Mouse (Mus musculus) urinary bladder, adult 18-20 months (tissue): Measurements from ENCODE around the gene Epb41l4b.
A peak's percentile ranks its signal among the peaks of the same experiment; 100 is the strongest.

ENCODE experiments used
- DNase-seq, 2 experiments: peaks; one replicate each; pipeline ENCODE4 v3.0.0; 2022; ENCODE audit warnings: low spot score in 2 of 2, mixed read lengths in 2 of 2

Gene Epb41l4b

GRCm38 (mm10) chr4:57065273-57065672, 78.0 kb downstream of the Epb41l4b start:
- peak; percentile 59 to 71 for DNase-seq

DNA sequence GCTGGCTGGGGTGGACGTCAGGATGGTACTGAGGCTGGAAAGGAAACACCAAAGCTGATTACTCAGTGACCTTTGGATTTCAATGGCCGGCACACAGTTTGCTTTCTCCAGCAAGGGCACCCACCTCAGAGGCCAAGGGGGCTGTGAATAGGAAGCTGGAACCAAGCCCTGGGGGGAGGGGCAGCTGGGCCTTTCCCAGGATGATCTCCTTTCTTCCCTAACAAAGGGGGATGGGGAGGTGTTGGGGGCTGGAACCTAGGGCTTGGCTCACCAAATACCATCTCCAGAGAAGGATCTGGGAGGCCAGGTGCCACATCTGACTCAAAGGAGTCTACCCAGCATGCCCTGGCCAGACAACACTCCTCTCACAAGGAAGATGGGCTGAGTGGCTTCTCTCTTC, 78.4 kb downstream of the Epb41l4b start:
- DNase-seq = no peak

DNA sequence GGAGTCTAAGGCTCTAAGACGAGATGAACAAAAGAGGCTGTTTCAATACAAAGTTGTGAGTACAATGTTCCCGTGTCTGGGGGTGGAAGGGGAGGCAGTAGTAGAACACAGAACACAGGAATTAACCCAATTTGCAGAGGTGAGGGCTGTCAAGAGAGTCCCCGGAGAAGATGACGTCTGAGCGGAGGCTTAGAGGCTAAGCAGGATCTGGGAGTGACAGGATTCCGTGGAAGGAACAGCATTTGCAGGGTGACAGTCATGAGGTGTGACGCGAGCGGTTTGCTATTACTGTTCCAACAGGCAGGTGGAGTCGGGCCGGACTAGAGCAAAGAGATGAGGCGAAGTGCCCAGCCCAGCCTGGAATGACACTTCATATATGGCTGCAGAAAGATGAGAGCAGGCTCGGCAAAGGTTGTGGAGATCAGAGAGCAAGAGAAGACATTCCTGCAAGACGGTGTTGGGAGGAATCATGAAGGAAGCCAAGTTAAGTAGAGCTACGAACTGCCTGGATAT, 82.9 kb downstream of the Epb41l4b start:
- no peak for DNase-seq

- DNase-seq = no peak
Measured at GRCm38 (mm10) chr4:57058623-57059022, 84.6 kb downstream of the Epb41l4b start.

DNA sequence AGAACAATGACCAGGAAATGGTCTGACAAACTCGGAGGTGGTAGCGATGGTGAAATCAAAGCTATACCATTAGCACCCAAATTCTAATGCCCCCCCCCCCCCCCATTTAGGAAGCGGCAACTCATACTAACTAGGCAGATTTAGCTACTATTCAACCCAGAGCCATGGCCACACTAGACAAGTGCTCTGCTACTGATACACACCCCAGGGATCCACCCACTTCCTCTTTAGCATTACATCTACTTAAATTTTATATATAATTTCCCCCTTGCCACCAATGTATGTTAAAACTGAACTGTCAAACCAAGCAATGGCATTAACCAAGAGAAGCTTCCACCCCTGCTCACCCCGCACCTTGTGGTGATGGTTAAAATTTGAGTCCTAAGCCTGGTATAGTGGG, 85.6 kb downstream of the Epb41l4b start:
- DNase-seq = no peak

DNA sequence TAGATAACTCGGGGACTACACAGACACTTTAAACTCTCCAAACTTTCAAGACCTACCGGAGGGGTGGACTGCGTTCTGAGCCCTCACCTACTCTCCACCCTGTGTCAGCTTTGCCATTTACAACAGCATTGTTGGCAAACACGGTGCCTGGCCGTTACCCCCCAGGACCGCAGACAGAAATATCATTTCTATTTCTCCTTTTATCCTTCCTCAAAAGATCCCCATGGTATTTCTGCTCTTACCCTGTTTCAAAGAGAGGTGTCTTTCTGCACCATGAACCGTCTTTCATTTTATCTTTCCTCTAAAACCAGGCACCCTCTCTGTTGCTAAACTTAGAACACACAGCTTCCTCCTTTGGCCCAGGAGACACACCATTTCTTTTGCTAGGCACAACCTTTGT, 87.6 kb downstream of the Epb41l4b start:
- DNase-seq = no peak

GRCm38 (mm10) chr4:57049281-57049921, 93.8 kb downstream of the Epb41l4b start:
- DNase-seq = no peak

GRCm38 (mm10) chr4:57048566-57048965, 94.7 kb downstream of the Epb41l4b start:
- DNase-seq = no peak

DNA sequence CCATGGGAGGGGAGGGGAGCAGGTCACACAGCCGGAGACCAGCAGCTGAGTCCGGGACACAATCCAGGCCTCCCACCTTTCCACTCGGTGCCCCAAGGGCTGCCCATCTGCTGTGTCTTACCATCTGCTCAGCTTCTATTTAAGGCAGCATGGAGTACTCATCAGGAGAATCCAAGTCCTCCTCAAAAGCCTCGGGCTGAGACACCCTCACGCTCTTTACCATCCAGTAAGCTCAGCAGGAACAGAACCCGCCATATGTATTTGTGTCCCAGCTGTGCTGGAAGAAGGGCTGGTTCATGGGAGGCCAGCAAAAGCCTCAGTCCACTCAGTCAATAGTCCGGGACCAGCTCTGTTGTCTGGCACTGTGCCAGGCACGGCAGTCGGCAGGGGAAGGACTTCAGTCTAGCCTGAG, 97.1 kb downstream of the Epb41l4b start:
- no peak for DNase-seq

- no peak for DNase-seq
Measured at GRCm38 (mm10) chr4:57043621-57044020, 99.6 kb downstream of the Epb41l4b start.

DNA sequence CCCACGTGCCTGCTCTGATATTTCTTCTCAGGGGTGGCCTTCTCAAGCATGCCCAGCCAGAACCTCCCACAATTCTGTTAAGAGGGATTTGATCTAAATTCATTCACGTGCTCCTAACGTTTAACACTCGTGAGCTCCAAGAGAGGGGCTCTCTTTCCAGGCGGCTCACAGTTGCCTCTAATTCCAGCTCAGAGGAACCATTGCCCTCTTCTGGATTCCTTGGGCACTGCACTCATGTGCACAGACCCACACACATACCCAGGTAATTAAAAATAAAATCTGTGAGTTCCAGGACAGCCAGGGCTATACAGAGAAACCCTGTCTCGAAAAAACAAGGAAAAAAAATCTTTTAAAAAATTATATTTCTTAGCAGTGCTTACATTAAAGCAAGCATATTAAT, 101.6 kb downstream of the Epb41l4b start:
- no peak for DNase-seq

DNA sequence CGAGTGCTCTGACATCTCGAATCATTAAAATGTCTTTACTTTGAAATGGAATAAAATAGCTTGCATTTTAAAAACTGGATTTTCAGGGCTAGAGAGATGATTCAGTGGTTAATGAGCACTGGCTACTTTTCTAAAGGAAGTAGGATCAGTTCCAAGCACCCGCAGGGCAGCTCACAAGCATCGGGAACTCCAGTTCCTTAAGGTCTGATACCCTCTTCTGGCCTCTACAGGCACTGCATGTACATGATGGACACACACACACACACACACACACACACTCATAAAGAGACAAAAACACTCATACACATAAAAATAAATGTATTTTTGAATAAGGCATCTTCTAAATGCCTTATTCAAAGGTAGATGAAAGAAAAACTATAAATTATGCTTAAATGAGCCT, 102.0 kb downstream of the Epb41l4b start:
- DNase-seq = no peak

DNA sequence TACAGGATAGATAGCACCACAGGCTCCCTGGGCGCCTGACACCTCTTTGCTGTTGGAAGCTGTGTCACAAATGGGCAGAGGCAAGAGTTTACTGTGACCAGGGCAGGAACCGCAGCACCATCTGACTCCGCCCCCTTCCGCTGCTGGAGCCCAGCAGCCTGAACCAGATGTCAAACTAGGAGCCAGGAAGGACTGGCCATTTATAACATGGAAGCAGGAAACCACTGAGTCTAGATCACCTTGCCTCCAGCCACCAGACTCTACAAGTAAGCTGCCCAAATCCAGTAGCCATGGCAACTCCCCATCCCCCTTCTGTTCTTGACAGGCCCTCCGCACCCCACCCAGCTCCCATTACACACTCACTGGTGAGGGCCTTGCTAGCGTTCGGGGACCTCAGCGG, 102.8 kb downstream of the Epb41l4b start:
- DNase-seq = no peak

GRCm38 (mm10) chr4:57039127-57040031, 103.9 kb downstream of the Epb41l4b start:
- DNase-seq = no peak

DNA sequence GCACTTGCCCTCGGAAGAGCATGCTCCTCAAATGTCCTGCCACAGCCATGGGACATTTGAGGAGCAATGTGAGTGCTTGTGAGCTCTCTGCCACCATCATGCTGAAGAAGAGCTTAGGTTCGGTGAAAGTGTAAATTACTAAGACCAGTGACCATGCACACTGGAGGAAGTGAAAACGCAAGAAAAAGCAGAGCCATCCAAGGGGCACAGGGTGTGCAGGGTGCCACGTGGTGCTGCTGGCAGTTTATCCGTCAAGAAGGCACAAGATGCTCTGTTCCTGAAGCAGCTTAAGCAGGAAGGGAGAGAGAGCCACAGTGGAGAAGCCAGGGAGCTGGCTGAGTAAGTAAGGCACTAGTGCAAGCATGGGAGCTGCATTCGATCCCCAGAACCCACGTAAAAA, 105.7 kb downstream of the Epb41l4b start:
- no peak for DNase-seq

GRCm38 (mm10) chr4:57034169-57034568, 109.1 kb downstream of the Epb41l4b start:
- DNase-seq = no peak

DNA sequence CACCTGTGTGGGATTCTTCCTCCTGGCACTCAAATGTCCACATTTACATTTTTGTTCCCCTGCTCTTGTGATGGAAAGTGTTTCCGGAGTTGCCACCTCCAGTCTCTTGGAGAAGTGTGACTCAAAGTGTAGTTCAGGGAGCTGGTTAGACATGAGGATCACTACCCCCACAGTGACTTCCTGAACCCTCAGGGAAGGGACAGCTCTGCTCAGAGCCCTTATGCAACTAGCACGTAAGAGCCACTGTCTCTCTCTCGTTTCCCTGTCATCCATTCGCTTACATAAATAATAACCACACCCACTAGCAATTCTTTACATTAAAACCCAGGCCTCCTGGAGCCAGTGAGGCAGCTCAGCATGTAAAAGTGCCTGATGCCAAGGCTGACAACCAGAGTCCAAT, 111.8 kb downstream of the Epb41l4b start:
- DNase-seq = no peak

DNA sequence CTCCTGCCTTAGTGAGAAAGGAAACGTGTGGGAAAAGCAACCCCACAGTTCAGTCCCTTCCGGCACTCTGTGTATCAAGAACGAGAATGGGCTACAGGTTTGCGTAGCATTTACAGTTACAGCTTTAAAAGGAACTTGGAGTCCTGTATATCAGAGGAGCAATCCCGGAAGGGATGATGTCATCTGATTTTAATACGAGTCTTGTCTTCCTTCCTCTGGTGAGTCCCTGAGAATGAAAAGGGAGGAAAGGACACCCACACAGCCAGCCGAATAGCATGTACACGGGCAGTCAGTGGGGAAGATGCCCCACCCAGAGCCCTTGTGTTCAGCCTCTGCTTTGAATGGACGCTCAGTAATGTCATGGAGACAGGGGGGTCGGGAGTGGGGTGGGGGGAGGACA, 115.3 kb downstream of the Epb41l4b start:
- DNase-seq = no peak

- DNase-seq = no peak
Measured at GRCm38 (mm10) chr4:57023527-57023926, 119.7 kb downstream of the Epb41l4b start.

GRCm38 (mm10) chr4:57021288-57021687, 121.9 kb downstream of the Epb41l4b start:
- no peak for DNase-seq

GRCm38 (mm10) chr4:57017229-57017628, 126.0 kb downstream of the Epb41l4b start:
- DNase-seq = peak; percentile 33 to 72

DNA sequence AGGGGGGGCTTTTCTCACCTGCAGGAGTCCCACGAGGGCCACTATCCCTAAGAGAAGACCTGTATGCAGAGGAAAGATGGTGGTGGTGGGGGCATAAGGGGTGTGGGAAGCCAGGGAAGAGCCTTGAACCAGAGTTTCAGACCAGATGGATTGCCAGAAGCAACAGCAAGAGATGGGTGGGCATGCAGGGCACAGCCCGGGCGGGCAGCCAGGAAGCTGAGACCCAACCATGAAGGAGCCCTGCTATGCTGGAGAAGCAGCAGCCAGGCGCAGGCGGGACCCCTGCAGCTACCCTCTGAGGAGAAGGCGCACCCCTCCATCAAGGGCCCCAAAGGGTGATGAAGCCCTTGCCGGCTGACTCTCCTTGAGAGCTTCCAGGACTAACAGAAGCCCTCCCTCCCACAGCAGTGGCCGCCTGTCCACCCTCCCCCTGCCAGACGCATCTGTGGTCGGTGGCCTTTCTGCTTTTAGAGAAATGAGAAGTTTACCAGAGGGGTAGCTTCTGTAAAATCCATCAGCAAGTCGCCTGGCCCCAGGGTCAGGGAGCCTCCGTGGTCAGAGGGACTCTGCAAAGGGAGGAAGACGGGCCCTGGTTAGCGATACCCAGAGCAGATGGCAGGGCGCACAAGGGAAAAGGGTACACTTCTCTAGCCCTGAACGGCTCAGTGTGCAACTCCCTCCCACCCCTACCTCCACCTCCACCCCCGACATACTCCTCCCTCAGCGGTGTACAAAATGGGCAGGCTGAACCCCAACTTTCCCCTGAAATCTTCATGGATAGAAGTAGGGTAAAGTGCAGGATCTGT, 126.7 kb downstream of the Epb41l4b start:
- no peak for DNase-seq
